Mouse (Mus musculus) spleen, adult 18-20 months (tissue): Measurements from ENCODE around the gene Mrps33.

Experiments used
- DNase-seq, 2 experiments: peaks; one replicate each; pipeline ENCODE4 v3.0.0; 2022; ENCODE audit warnings: mixed read lengths in 2 of 2

Gene Mrps33

GRCm38 (mm10) chr6:39778506-39778905 lies 32.3 kb downstream of the Mrps33 start:
- no peak for DNase-seq

GRCm38 (mm10) chr6:39776275-39776674 lies 34.5 kb downstream of the Mrps33 start:
- no peak for DNase-seq

GRCm38 (mm10) chr6:39775029-39775428 lies 35.8 kb downstream of the Mrps33 start:
- DNase-seq, result no peak

- no peak for DNase-seq
Measured at GRCm38 (mm10) chr6:39757229-39757628, 53.6 kb downstream of the Mrps33 start.
